Mouse (Mus musculus): ENCODE measurements around the gene Fahd2a. TPM values are rescaled to one million over a fixed set of nuclear protein-coding genes. Genes with fewer than 3 reads are reported as not detected.

Fahd2a gene
- 20.7 and 28.3 TPM in 2 replicates for polyA plus RNA-seq (2014; fragmentation: Nextera tagmentation; extraction: Ambion mirVana)

DNA sequence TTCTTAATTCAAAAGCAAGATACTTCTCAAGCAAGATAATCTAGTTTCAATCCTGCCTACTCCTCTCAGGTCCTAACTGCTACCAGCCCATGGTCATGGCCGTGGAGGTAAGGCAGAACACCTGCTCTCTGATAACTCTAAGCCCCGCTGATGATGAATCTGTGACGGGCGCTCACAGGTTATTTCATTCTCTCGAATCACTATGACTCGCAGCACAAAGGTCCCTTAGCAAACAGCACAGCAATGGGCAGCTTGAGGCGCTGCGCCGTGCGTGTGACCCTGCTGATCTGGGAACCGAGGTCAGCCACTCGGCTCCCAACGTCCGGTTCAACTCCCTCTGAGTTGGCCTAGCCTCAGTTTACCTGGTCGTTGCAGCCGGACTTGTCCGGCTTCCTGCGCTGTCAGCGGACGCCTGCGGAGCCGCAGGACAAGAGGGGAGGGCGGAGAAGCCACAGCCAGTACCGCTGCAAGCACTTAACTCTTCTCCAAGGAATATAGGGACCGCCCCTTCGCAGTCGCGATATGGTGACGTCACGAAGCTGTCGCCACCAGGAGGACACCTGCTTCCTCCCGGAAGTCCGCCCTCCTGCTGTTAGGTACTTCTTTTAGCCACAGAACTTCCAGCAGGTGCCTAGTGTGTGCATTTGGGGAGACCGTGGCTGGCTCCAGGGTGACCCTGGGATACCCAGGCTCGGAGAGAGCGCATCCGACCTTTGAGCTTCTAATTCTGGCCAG, at the start of gene Fahd2a:
TSS of gene Fahd2a (minus strand) at position 511 of the 735 bp plus-strand sequence.
- peak; percentile 94 for DNase-seq (ENCODE audit: low spot score)
- no peaks in the 10 kb centered on the region for H3K27me3 ChIP-seq (ENCODE audit: control insufficient read depth, insufficient read depth, low read length)
- H3K9ac ChIP-seq (ENCODE audit: low read length): peak within 1 kb of the TSS; percentile 74
- peak within 1 kb of the TSS; percentile 61 for H3K4me3 ChIP-seq (ENCODE audit: low read depth, low read length)
- ATAC-seq (ENCODE audit: insufficient number of reproducible peaks, low FRiP score, low TSS enrichment, low read depth): peak; percentile 81
- 4% methylated on average over 37 of the region's 37 CpGs for WGBS
- no peaks in the 10 kb centered on the region for H3K9me3 ChIP-seq (ENCODE audit: control insufficient read depth, low read length)
- no peaks in the 10 kb centered on the region; the same call in 1 of the 2 replicates for H3K4me1 ChIP-seq (ENCODE audit: control insufficient read depth, insufficient read depth, low read length)
- H3K27ac ChIP-seq (replicated peaks; ENCODE audit: low read depth, low read length): no peak within 1 kb of the TSS
- H3K4me2 ChIP-seq (ENCODE audit: low read depth, severe bottlenecking): peak within 1 kb of the TSS; percentile 49
- no peaks in the 10 kb centered on the region for H3K36me3 ChIP-seq (ENCODE audit: control insufficient read depth, insufficient read depth, low read length)

DNA sequence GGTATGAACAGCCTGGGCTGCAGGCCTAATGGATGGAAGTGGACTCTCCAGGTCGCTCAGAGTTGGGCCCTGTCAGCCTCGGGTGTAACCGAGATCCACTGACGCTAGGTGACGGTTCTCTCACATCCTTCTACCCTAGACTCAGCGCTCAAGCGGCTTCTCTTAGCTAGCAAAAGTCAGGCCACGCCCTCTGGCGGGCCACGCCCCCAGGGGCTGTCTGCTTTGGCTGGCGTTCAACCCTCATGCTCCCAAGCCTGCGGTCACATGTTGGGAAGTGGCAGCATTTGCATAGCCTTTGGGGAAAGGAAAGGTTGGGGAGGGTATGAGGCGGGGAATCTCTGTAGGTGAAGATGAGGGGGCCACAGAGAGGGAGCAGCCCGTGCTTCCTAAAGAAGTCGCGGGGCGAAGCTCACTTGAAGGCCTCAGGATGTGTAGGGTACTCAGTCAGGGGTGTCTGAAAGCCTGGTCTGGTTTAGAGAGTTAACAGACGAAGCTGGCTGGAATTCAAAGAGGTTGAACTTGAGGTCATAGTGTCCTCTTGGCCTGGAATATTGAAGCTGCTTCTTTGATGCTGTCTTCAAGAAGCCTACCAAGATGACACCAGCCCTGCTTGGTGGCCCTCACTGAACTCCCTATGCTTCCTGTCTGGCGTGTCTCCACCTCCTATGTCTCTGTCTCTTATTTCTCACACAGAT, 40.3 kb upstream of the Fahd2a start:
- peak; percentile 79 for DNase-seq (ENCODE audit: low spot score)
- Histone ChIP-seq H3K9ac (ENCODE audit: low read length) (no peak overlapping the region), H3K9me3 (ENCODE audit: control insufficient read depth, low read length) (no peaks in the 10 kb centered on the region), H3K27ac (replicated peaks; ENCODE audit: low read depth, low read length) (no peak overlapping the region), H3K4me2 (ENCODE audit: low read depth, severe bottlenecking) (peak overlapping the region; percentile 38; the same call in 1 of the 2 replicates), H3K27me3 (ENCODE audit: control insufficient read depth, insufficient read depth, low read length) (peaks cover 48% of the 10 kb centered on the region), H3K4me1 (ENCODE audit: control insufficient read depth, insufficient read depth, low read length) (0 out of 2 replicates have a peak, but pooled peaks cover 5% of the 10 kb centered on the region), H3K36me3 (ENCODE audit: control insufficient read depth, insufficient read depth, low read length) (no peaks in the 10 kb centered on the region), H3K4me3 (ENCODE audit: low read depth, low read length) (peak overlapping the region; percentile 7; the same call in 1 of the 2 replicates)
- WGBS: 8% methylated on average over 19 of the region's 19 CpGs
- ATAC-seq (ENCODE audit: insufficient number of reproducible peaks, low FRiP score, low TSS enrichment, low read depth): peak; percentile 49; the same call in 1 of the 2 replicates

DNA sequence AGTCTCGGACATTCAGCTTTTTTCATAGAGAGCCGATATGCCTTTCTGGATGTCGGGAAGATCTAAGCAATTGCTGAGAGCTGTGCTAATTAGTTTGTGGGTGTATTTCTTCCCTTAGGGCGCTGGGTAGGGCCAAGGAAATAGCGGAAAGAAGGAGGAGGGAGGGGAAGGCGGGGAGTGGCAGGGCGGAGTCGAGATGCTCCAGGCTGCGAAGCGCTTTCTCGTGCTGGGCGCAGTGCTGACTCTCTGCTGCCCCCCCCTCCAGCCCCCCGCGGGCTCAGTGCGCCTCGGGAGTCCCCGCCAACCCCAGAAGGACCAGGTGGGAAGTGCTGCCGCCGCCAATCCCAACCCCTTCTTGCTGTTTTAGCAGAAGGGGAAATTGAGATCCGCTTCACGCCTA, 38.6 kb upstream of the Fahd2a start:
- H3K9ac ChIP-seq (ENCODE audit: low read length): no peak overlapping the region
- no peak for ATAC-seq (ENCODE audit: insufficient number of reproducible peaks, low FRiP score, low TSS enrichment, low read depth)
- H3K36me3 ChIP-seq (ENCODE audit: control insufficient read depth, insufficient read depth, low read length): no peaks in the 10 kb centered on the region
- peak; percentile 32 for DNase-seq (ENCODE audit: low spot score)
- H3K27ac ChIP-seq (replicated peaks; ENCODE audit: low read depth, low read length): no peak overlapping the region
- H3K9me3 ChIP-seq (ENCODE audit: control insufficient read depth, low read length): no peaks in the 10 kb centered on the region
- peak overlapping the region; percentile 93 for H3K4me2 ChIP-seq (ENCODE audit: low read depth, severe bottlenecking)
- 0 out of 2 replicates have a peak, but pooled peaks cover 5% of the 10 kb centered on the region for H3K4me1 ChIP-seq (ENCODE audit: control insufficient read depth, insufficient read depth, low read length)
- WGBS: 0% methylated on average over 20 of the region's 21 CpGs
- peak overlapping the region; percentile 54 for H3K4me3 ChIP-seq (ENCODE audit: low read depth, low read length)
- peaks cover 50% of the 10 kb centered on the region for H3K27me3 ChIP-seq (ENCODE audit: control insufficient read depth, insufficient read depth, low read length)

DNA sequence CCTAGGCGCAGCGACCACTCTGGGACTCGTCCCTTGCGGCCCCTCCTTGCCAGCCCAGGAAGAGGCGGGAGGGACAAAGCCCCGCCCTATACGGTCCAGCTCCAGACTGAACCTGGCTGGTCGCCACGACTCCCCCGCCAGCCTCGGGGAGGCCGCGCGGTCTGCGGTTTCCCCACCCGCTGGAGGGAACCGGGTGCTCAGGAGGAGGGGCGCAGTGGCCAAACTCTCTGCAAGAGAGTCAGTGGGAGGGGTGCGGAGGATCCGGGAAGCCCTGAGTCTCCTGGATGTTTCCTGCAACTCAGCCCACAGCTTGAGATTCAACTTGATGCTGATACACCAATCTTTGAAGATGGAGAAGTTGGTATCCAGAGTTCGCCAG, 38.2 kb upstream of the Fahd2a start:
- no peaks in the 10 kb centered on the region for H3K9me3 ChIP-seq (ENCODE audit: control insufficient read depth, low read length)
- 0 out of 2 replicates have a peak, but pooled peaks cover 5% of the 10 kb centered on the region for H3K4me1 ChIP-seq (ENCODE audit: control insufficient read depth, insufficient read depth, low read length)
- H3K9ac ChIP-seq (ENCODE audit: low read length): peak overlapping the region; percentile 52
- peak overlapping the region; percentile 93 for H3K4me2 ChIP-seq (ENCODE audit: low read depth, severe bottlenecking)
- ATAC-seq (ENCODE audit: insufficient number of reproducible peaks, low FRiP score, low TSS enrichment, low read depth): peak; percentile 58
- H3K36me3 ChIP-seq (ENCODE audit: control insufficient read depth, insufficient read depth, low read length): no peaks in the 10 kb centered on the region
- no peak overlapping the region for H3K27ac ChIP-seq (replicated peaks; ENCODE audit: low read depth, low read length)
- peak; percentile 80 for DNase-seq (ENCODE audit: low spot score)
- peaks cover 50% of the 10 kb centered on the region for H3K27me3 ChIP-seq (ENCODE audit: control insufficient read depth, insufficient read depth, low read length)
- peak overlapping the region; percentile 54 for H3K4me3 ChIP-seq (ENCODE audit: low read depth, low read length)
- under 1% methylated on average over 21 of the region's 21 CpGs for WGBS

DNA sequence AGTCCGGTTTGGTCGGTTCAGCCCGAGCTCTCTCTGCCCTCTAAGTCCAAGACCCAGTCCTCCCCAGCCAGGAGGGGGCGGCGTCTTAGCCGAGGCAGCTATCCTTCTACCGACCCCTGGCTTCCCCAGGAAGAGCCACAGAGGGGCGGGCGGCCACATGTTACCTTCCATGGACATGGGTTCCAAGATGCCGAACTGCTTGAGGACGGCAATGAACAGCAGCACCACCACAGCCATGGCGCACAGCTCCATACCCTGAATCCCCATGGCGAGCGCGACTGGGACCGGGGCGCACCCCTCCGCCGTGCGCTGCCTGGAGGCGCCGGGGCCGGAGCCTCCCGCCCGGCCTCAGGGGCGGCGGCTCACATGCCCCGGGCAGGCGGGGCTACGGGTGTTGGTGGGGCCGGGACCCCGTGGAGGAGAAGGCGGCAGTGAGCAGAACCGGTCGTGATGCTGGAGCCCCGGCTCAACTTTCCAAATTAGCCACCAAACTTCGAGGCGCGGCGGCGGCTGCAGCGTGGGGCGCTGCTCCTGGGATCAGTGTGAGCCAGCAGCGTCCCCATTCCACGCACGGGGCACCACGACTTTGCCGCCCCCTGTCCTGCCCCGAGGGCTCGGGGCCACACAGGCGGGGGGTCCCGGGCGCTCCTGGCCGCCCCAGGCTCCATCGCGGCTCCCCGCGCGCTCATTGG, 37.6 kb upstream of the Fahd2a start:
- Histone ChIP-seq H3K4me3 (ENCODE audit: low read depth, low read length) (peak overlapping the region; percentile 54), H3K9me3 (ENCODE audit: control insufficient read depth, low read length) (no peaks in the 10 kb centered on the region), H3K27me3 (ENCODE audit: control insufficient read depth, insufficient read depth, low read length) (peaks cover 50% of the 10 kb centered on the region), H3K4me1 (ENCODE audit: control insufficient read depth, insufficient read depth, low read length) (0 out of 2 replicates have a peak, but pooled peaks cover 5% of the 10 kb centered on the region), H3K27ac (replicated peaks; ENCODE audit: low read depth, low read length) (no peak overlapping the region), H3K9ac (ENCODE audit: low read length) (peak overlapping the region; percentile 52), H3K36me3 (ENCODE audit: control insufficient read depth, insufficient read depth, low read length) (no peaks in the 10 kb centered on the region), H3K4me2 (ENCODE audit: low read depth, severe bottlenecking) (peak overlapping the region; percentile 93)
- WGBS: under 1% methylated on average over 55 of the region's 59 CpGs
- peak; percentile 58 for ATAC-seq (ENCODE audit: insufficient number of reproducible peaks, low FRiP score, low TSS enrichment, low read depth)
- DNase-seq (ENCODE audit: low spot score): peak; percentile 53

DNA sequence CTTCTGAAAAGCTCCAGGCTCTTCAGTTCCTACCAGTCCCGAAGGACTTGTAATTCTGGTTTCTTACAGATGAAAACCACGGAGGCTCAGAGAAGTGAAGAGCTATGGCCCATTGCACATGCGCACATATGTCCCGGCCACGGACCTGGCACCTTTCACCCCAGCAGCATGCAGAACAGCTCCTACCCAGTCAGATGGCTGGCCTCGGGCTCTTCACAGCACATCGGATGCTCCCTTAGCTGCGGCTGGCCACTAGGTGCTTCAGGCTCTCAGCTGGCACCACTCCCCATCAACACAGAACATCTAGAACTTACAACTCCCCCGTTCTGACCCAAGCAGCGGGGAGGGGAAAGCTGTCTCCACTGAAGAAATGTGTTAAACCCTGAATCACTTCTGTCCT, 35.4 kb upstream of the Fahd2a start:
- no peak for ATAC-seq (ENCODE audit: insufficient number of reproducible peaks, low FRiP score, low TSS enrichment, low read depth)

DNA sequence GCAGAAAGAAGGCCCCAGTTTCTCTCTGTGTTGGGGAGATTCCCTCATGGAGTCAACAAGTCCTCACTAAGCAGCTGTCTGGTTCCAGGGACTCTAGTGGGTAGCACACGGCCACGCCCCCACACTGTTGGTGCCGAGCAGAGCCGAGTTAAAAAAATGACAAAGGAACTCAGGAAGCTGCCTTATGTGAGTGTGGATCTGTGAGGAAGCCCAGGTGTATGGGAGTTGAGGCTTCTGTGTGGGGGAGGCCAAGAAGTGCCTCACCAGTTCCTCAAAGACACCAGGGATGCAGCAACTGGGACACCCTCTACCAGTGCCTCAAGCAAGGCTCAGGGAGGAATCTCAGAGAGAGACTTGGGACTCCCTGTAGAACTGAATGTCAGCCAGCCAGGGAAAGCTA, 34.8 kb upstream of the Fahd2a start:
- H3K27me3 ChIP-seq (ENCODE audit: control insufficient read depth, insufficient read depth, low read length): peaks cover 47% of the 10 kb centered on the region
- H3K27ac ChIP-seq (replicated peaks; ENCODE audit: low read depth, low read length): no peak overlapping the region
- H3K4me3 ChIP-seq (ENCODE audit: low read depth, low read length): no peak overlapping the region
- ATAC-seq (ENCODE audit: insufficient number of reproducible peaks, low FRiP score, low TSS enrichment, low read depth): no peak
- 84% methylated on average over 4 of the region's 4 CpGs for WGBS
- H3K4me2 ChIP-seq (ENCODE audit: low read depth, severe bottlenecking): no peak overlapping the region
- H3K9ac ChIP-seq (ENCODE audit: low read length): no peak overlapping the region
- H3K36me3 ChIP-seq (ENCODE audit: control insufficient read depth, insufficient read depth, low read length): no peaks in the 10 kb centered on the region
- DNase-seq (ENCODE audit: low spot score): no peak
- no peaks in the 10 kb centered on the region for H3K9me3 ChIP-seq (ENCODE audit: control insufficient read depth, low read length)
- H3K4me1 ChIP-seq (ENCODE audit: control insufficient read depth, insufficient read depth, low read length): 0 out of 2 replicates have a peak, but pooled peaks cover 5% of the 10 kb centered on the region

More for the DNA sequence above, 35.4 kb upstream of the Fahd2a start:
- no peak overlapping the region for H3K9ac ChIP-seq (ENCODE audit: low read length)
- H3K4me1 ChIP-seq (ENCODE audit: control insufficient read depth, insufficient read depth, low read length): 0 out of 2 replicates have a peak, but pooled peaks cover 5% of the 10 kb centered on the region
- no peak overlapping the region for H3K4me3 ChIP-seq (ENCODE audit: low read depth, low read length)
- H3K9me3 ChIP-seq (ENCODE audit: control insufficient read depth, low read length): no peaks in the 10 kb centered on the region
- H3K27me3 ChIP-seq (ENCODE audit: control insufficient read depth, insufficient read depth, low read length): peaks cover 48% of the 10 kb centered on the region
- DNase-seq (ENCODE audit: low spot score): no peak
- WGBS: 71% methylated on average over 10 of the region's 10 CpGs
- no peak overlapping the region for H3K27ac ChIP-seq (replicated peaks; ENCODE audit: low read depth, low read length)
- H3K4me2 ChIP-seq (ENCODE audit: low read depth, severe bottlenecking): no peak overlapping the region
- no peaks in the 10 kb centered on the region for H3K36me3 ChIP-seq (ENCODE audit: control insufficient read depth, insufficient read depth, low read length)

DNA sequence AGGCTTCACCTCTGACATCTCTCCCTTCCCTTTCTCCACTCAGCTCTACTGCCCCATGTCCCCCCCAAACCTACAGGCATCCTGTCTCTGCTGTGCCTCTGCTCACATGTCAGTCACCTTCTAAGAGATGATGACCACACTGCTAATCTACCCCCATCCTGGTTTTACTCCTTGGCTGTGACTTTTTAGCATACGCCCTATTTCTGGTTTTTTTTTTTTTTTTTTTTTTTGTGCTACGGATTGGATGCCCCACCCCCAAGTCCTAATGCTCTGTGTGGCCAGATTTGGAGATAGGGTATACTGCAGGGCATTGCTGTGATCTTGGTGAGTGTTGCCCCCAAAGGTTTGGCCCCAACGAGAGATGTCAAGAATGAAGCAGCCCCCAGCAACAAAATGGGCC, 27.9 kb upstream of the Fahd2a start:
- H3K9ac ChIP-seq (ENCODE audit: low read length): no peak overlapping the region
- whole genome bisulfite sequencing: 73% methylated on average over 3 of the region's 3 CpGs
- H3K4me3 ChIP-seq (ENCODE audit: low read depth, low read length): no peak overlapping the region

More for the DNA sequence above, 27.9 kb upstream of the Fahd2a start:
- Histone ChIP-seq H3K4me2 (ENCODE audit: low read depth, severe bottlenecking) (no peak overlapping the region), H3K4me1 (ENCODE audit: control insufficient read depth, insufficient read depth, low read length) (no peaks in the 10 kb centered on the region), H3K36me3 (ENCODE audit: control insufficient read depth, insufficient read depth, low read length) (no peaks in the 10 kb centered on the region), H3K9me3 (ENCODE audit: control insufficient read depth, low read length) (no peaks in the 10 kb centered on the region), H3K27me3 (ENCODE audit: control insufficient read depth, insufficient read depth, low read length) (no peaks in the 10 kb centered on the region), H3K27ac (replicated peaks; ENCODE audit: low read depth, low read length) (no peak overlapping the region)
- no peak for DNase-seq (ENCODE audit: low spot score)
- no peak for ATAC-seq (ENCODE audit: insufficient number of reproducible peaks, low FRiP score, low TSS enrichment, low read depth)
